Mouse (Mus musculus) embryonic facial prominence, embryonic 11.5 days (tissue): Measurements from ENCODE around the gene A930004D18Rik. TPM values are rescaled to one million over a fixed set of nuclear protein-coding genes. Genes with fewer than 3 reads are reported as not detected.
A peak's percentile ranks its signal among the peaks of the same experiment; 100 is the strongest.

Source experiments
- ATAC-seq: fragments of 200-750 bp; cut with Nextera tagmentation; replicated peaks from 2 replicates; pipeline ENCODE4 v1.8.0; 2017; ENCODE audit warnings: low read depth; ENCODE audit not compliant: insufficient number of reproducible peaks, low FRiP score, low TSS enrichment
- DNase-seq: peaks from one replicate; pipeline ENCODE4 v3.0.0-alpha.2; 2015; ENCODE audit warnings: low spot score
- H3K27ac ChIP-seq: fragments of 300-500 bp; sonication (generic); replicated peaks from 2 replicates; pipeline ENCODE4 v1.5.1; 2014; ENCODE audit warnings: mild to moderate bottlenecking, low read depth, low read length, control low read depth
- H3K27me3 ChIP-seq: fragments of 300-500 bp; sonication (generic); 2 replicates; pipeline ENCODE4 v1.6.1; 2014; ENCODE audit warnings: mild to moderate bottlenecking, low read length, moderate library complexity, mixed read lengths; ENCODE audit not compliant: control insufficient read depth, insufficient read depth
- H3K36me3 ChIP-seq: fragments of 300-500 bp; sonication (generic); replicated peaks from 2 replicates; pipeline ENCODE4 v1.6.1; 2014; ENCODE audit warnings: low read depth, mild to moderate bottlenecking, low read length, moderate library complexity, mixed read lengths; ENCODE audit not compliant: control insufficient read depth, insufficient read depth
- H3K4me1 ChIP-seq: fragments of 300-500 bp; sonication (generic); 2 replicates; pipeline ENCODE4 v1.6.1; 2014; ENCODE audit warnings: low read length, mixed read lengths; ENCODE audit not compliant: control insufficient read depth, insufficient read depth
- H3K4me2 ChIP-seq: fragments of 300-500 bp; sonication (generic); 2 replicates; pipeline ENCODE4 v1.6.1; 2014; ENCODE audit warnings: low read depth, mild to moderate bottlenecking, control low read depth, low read length, moderate library complexity
- H3K4me3 ChIP-seq: fragments of 300-500 bp; sonication (generic); 2 replicates; pipeline ENCODE4 v1.5.1; 2014; ENCODE audit warnings: low read depth, low read length, control low read depth
- H3K9ac ChIP-seq: fragments of 300-500 bp; sonication (generic); replicated peaks from 2 replicates; pipeline ENCODE4 v1.6.1; 2014; ENCODE audit warnings: mild to moderate bottlenecking, control low read depth, low read length
- H3K9me3 ChIP-seq: fragments of 300-500 bp; sonication (generic); replicated peaks from 2 replicates; pipeline ENCODE4 v1.6.1; 2016; ENCODE audit warnings: mild to moderate bottlenecking, low read length, inconsistent platforms, mixed read lengths; ENCODE audit not compliant: control insufficient read depth
- WGBS: fragments of 180-500 bp; shearing (Covaris S2); extraction: QIAGEN DNeasy Blood & Tissue Kit; methylation state at CpG from one replicate; pipeline ENCODE4 v1.1.7; 2014; 5-methylcytosine and 5-hydroxymethylcytosine counted together
- polyA plus RNA-seq: library from polyadenylated mRNA; unstranded; fragments of >200 nt; fragmentation: Nextera tagmentation; extraction: Ambion mirVana; gene quantifications from 2 replicates; pipeline ENCODE4 v1.2.1, GENCODE M21; 2014

Gene A930004D18Rik
- polyA plus RNA-seq, result 6.6 and 9.2 TPM in 2 replicates

DNA sequence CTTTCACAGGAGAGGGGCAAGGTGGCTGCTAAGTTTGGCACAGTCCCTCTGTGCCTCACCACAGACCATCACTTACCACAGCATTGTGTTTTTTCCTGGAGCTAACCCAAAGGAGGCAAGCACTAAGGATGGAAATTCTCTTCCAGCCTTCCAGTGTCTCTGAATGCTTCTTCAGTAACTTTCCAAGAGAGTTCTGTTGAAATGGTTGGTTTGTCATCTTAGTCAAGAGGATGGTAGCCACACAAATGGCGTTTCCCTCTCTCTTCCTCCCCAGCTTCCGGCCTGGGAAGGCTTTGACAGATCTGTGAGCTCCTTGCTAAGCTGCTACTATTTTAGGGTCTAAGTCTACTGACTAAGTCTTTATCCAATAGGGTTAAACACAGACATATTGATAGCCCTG lies at the start of gene A930004D18Rik:
A930004D18Rik (minus strand) TSS at position 247 of the 400 bp plus-strand sequence.
- Histone ChIP-seq H3K4me3 (no peak within 1 kb of the TSS), H3K27ac (no peak within 1 kb of the TSS), H3K9me3 (no peaks in the 10 kb centered on the region), H3K4me2 (no peak within 1 kb of the TSS), H3K4me1 (peaks cover 15% of the 10 kb centered on the region), H3K36me3 (no peaks in the 10 kb centered on the region), H3K9ac (no peak within 1 kb of the TSS; the same call in 1 of the 2 replicates), H3K27me3 (no peaks in the 10 kb centered on the region)
- WGBS, result 34% methylated on average over 2 of the region's 2 CpGs
- ATAC-seq (no peak), DNase-seq (no peak)

DNA sequence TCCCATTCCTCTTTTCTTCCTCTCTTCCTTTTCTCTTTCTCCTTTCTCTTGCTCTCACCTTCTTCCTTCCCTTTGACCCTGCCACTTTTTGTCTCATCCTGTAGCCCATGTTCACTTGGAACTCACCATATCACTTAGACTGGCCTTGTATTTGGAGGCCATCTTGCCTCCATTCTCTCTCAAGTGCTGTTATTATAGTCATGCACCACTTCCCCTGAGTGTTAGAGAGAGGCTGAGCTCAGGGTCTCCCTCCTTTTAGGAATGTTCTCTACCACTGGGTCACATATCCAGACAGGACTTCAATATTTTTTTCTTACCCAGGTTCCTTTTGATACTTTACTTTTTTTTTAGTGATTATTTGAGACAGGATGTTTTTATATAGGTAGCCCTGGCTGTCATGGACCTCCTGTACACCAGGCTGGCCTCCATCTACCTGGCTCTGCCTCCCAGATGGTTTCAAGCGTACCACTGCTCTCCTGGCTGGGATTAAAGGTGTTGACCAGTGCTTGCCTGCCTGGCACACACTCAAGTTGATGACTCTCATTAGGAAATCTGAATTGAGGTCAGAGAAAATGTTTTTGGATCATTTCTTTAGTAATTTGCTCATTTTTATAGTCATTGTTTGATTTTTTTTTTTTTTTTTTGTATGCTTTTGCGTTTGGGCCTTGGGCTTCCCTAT lies 42.8 kb upstream of the A930004D18Rik start:
- no peak overlapping the region for H3K4me3 ChIP-seq
- 84% methylated on average over 2 of the region's 2 CpGs for WGBS
- no peak overlapping the region for H3K27ac ChIP-seq
- no peaks in the 10 kb centered on the region for H3K9me3 ChIP-seq
- H3K9ac ChIP-seq, result no peak overlapping the region
- H3K27me3 ChIP-seq, result no peaks in the 10 kb centered on the region
- H3K36me3 ChIP-seq, result peaks cover 5% of the 10 kb centered on the region
- no peak overlapping the region for H3K4me2 ChIP-seq
- H3K4me1 ChIP-seq, result no peaks in the 10 kb centered on the region
- no peak for DNase-seq
- no peak for ATAC-seq

DNA sequence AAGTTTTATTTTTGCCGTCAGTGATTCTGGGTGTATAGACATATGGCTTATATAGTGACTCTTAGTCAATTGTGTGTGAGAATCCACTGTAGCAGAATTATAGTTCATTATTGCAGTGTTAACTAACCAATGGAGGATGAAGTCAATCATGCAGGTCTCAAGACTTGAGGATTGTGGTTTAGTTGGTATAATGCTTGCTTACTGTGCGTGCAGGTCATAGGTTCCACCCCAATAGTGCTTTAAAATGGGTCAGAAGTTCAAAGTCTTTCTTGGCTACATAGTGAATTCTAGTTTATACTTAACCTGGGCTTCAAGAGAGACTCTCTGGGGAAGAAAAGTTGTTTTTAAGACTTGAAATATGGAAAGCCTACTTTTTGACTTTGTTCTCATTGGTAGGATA lies 34.4 kb upstream of the A930004D18Rik start:
- Histone ChIP-seq H3K27ac (no peak overlapping the region), H3K27me3 (no peaks in the 10 kb centered on the region), H3K4me1 (no peaks in the 10 kb centered on the region), H3K4me2 (no peak overlapping the region), H3K9ac (no peak overlapping the region), H3K9me3 (no peaks in the 10 kb centered on the region), H3K4me3 (no peak overlapping the region), H3K36me3 (peaks cover 4% of the 10 kb centered on the region)
- WGBS, result 91% methylated on average over 2 of the region's 2 CpGs
- ATAC-seq (no peak), DNase-seq (no peak)

DNA sequence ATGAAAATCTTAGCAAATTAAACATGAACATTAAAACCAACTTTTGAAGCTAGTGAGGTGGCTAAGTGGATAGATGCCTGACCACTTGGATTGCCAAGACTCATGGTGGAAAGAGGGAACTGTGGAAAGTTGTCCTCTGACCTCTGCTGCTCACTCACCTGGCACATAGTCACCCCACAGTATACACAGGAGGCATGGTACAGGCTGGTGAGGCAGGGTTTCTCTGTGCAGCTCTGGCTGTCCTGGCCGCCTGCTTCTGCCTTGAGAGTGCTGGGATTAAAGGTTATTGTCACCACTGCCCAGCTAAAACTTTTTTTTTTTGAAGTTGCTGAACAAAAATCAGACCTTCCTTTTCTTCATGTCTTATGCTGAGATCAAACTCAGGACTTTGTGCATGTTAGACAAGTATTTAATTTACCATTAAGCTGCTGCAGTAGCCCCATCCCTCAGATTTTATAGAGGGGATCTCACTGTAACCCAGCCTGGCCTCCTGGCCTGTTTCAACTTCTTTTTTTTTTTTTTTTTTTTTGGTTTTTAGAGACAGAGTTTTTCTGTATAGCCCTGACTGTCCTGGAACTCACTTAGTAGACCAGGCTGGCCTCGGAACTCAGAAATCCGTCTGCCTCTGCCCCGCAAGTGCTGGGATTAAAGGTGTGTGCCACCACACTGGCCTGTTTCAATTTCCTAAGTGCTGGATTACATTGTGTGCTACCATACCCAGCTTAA lies 30.7 kb upstream of the A930004D18Rik start:
- Histone ChIP-seq H3K4me1 (no peaks in the 10 kb centered on the region; the same call in 1 of the 2 replicates), H3K4me2 (no peak overlapping the region), H3K27me3 (no peaks in the 10 kb centered on the region), H3K4me3 (no peak overlapping the region), H3K36me3 (peaks cover 4% of the 10 kb centered on the region), H3K27ac (no peak overlapping the region), H3K9ac (no peak overlapping the region), H3K9me3 (no peaks in the 10 kb centered on the region)
- 89% methylated on average over 4 of the region's 4 CpGs for WGBS
- no peak for ATAC-seq
- no peak for DNase-seq

DNA sequence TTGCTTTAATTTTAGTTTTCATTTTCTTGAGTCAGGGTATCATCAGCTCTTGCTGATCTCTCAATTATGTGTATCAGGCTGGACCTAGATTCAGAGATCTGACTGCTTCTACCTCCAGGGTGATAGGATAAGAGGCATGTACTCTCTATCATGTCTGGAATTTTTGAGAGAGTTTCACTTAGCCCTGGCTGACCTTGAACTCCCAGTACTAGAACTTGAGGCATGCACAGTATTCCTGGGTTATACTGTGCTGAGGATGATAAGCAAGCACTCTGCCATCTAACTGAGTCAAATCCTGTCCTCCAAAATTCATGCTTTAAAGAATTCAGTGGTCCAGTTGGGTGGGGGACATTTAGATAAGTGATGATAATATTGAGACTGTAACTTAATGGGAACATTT lies 28.9 kb upstream of the A930004D18Rik start:
- Histone ChIP-seq H3K9ac (no peak overlapping the region), H3K36me3 (peaks cover 4% of the 10 kb centered on the region), H3K4me1 (no peaks in the 10 kb centered on the region; the same call in 1 of the 2 replicates), H3K4me2 (no peak overlapping the region), H3K9me3 (no peaks in the 10 kb centered on the region), H3K27ac (no peak overlapping the region), H3K27me3 (no peaks in the 10 kb centered on the region), H3K4me3 (peak overlapping the region; percentile 94; the same call in 1 of the 2 replicates)
- DNase-seq, result no peak
- ATAC-seq, result no peak

DNA sequence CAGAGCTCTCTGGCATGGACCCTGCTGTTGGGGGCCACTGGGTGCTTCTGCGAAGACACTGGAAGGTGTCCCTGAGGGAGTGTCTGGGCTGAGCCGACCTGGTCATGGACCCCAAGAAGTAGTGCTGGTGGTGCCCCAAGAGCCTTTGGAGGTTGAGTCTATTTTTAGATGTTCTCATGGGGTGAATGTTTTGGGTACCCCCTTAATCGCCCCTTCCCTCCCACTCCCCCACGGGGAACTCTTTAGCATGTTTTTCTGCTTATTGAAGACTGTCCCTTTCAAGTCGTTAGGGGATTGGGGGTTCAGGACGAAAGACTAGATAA lies 28.1 kb upstream of the A930004D18Rik start:
- DNase-seq (no peak), ATAC-seq (peak; percentile 56)
- Histone ChIP-seq H3K27me3 (no peaks in the 10 kb centered on the region), H3K36me3 (peaks cover 4% of the 10 kb centered on the region), H3K9ac (peak overlapping the region; percentile 99), H3K9me3 (no peaks in the 10 kb centered on the region), H3K4me1 (no peaks in the 10 kb centered on the region; the same call in 1 of the 2 replicates), H3K4me2 (peak overlapping the region; percentile 82), H3K4me3 (peak overlapping the region; percentile 94), H3K27ac (peak overlapping the region; percentile 100)
- 4% methylated on average over 6 of the region's 6 CpGs for WGBS

DNA sequence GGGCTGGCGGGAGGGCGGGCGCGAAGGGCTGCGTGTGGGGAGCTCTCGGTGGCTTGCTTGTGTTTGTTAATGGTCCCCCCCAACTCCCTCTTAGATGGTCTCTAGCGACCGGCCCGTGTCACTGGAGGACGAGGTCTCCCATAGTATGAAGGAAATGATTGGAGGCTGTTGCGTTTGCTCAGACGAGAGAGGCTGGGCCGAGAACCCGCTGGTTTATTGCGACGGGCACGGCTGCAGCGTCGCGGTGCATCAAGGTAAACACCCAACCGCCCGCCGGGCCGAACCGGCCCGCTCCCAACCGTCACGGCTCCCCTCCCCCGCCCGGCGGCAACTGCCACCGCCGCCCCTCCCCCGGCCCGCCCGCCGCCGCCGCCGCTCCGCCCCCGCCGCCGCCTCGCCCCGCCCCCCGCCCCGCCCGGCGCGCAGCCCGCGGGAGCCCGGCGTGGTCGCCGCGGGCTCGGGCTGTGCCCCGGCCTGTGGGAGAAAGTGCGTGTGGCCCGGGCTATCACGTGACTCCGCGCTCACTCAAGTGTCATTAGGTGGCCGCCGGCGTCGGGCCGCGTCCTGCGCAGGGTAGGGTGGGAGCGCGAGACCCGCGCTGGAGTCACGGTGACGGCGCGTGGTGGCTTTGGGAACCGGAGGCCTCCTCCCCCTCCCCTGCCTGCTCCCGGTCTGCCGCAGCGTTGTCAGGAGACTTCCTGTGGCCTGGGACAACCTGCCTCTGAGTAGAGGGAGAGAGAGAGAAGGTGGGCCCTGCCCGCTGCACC lies 27.6 kb upstream of the A930004D18Rik start:
- no peaks in the 10 kb centered on the region for H3K9me3 ChIP-seq
- H3K4me1 ChIP-seq, result no peaks in the 10 kb centered on the region; the same call in 1 of the 2 replicates
- peaks cover 4% of the 10 kb centered on the region for H3K36me3 ChIP-seq
- peak overlapping the region; percentile 94 for H3K4me3 ChIP-seq
- ATAC-seq, result peak; percentile 63
- peak; percentile 78 for DNase-seq
- H3K27me3 ChIP-seq, result no peaks in the 10 kb centered on the region
- H3K4me2 ChIP-seq, result peak overlapping the region; percentile 82
- WGBS, result under 1% methylated on average over 50 of the region's 85 CpGs
- H3K27ac ChIP-seq, result peak overlapping the region; percentile 100
- peak overlapping the region; percentile 99 for H3K9ac ChIP-seq
